Mouse (Mus musculus) right cerebral cortex, postnatal 10 days (tissue): ENCODE results near the gene Hoxa9.

Experiments used
- DNase-seq, 2 experiments: peaks; one replicate each; pipeline ENCODE4 v3.0.0; 2021; ENCODE audit warnings: low spot score in 2 of 2

The Hoxa9 gene

DNA sequence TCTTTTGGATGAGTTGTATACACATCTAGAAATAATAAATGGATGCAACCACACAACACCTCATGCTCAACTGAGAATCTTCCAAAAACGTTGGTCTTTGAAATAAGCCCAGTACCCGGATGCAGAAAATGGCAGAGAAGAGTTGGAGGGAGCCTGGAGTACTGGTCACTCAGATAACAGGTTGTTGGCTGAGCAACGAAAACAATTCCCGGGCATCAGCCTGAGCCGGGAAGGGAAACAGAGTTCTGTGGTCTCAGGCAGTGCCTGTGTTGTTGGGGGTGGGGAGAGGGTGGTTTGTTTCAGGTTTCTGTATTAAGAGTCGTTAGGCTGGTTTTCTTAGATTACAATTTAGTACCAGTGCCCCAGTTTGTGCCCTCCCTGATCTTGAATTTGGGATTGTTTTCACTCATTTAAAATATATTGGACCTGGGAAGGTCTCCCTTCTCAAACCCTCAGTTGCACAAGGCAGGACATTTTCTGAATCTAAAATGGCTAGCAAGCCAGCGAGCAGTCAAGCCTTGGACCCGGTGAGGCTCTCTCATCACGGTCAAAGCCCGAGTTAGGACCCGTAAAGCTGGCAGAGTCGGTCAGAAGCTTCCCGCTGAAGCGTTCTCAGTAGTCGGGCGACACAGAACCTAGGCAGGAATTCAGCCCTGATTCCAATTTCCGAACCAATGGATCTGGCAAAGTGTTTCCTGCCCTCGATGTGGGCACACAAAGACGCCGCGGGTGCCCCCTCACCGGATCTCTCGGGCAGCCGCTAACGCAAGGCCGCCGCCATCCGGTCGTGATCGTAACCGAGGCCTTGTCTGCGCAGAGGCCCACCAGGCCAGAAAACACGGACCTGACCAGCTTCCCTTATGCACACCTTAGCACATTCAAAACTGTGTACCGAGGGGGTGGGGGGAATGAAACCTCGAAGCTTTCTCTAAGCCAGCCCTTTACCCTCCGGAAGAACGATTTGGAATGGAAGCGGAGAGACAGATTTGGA, 2.1 kb downstream of the Hoxa9 start:
- no peak for DNase-seq

DNA sequence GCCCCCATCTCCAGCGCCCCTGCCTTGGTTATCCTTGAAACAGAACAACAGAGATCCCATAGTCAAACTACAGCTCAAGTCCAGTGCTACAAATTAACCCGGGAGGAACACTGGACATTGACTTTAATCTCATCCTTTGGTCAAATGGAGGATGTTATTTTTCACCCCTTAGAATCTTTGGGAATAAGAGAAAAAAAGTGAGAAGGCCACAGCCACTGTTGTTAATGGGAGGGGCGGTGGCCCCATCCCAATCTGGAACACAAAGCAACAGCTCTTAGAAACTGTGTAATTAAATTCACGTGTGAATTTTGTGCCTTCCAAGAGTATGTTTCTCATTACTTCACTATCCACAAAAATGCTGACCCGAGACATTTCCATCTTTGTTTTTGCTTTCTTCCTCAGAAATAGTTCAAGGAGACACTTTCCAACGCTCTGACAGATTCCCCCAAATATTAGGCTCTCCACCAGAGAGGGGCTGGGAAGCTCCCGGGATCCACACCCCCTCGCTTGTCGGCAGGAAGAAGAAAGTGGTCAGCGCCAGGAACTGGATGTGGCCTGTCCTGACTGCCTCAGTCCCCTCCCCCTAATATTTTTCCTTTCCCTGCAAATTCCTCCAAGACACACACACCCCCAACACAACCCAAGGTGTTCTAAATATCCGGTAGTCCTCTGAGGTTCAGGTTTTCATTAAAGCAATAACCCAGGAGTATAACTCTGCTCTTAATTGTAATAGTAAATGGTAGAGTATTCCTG, 3.2 kb downstream of the Hoxa9 start:
- no peak for DNase-seq

DNA sequence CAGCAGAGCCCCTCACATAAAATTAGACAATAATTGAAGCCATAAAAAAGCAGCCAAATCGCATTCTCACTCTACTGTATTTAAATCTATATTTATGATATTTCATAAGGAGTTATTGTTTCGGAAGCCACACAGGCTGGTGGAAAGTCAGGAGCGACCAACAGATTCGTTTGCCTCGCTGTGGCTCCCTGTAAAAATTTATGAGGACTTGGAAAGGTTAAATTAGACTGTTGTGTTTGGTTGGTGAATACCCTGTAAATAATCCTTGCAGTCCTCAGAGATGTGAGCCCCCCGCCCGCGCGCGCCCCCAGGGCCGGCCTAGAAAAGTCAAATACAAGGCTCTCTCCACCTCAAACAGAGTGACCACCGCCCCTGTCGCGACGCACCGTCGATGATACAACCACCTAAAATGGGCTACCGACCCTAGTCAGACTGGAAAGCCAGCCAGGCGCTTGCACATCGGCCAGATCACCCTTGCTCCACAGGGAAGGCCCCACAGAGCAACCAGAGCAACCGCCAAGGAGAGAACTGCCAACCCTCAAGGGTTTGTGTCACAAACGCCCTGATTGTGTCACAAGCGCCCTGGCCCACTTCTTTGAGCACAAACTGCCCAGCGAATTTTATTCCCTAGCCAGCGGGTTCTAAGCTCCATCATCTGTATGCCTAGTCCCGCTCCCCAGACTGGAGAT, 4.2 kb downstream of the Hoxa9 start:
- no peak for DNase-seq

DNA sequence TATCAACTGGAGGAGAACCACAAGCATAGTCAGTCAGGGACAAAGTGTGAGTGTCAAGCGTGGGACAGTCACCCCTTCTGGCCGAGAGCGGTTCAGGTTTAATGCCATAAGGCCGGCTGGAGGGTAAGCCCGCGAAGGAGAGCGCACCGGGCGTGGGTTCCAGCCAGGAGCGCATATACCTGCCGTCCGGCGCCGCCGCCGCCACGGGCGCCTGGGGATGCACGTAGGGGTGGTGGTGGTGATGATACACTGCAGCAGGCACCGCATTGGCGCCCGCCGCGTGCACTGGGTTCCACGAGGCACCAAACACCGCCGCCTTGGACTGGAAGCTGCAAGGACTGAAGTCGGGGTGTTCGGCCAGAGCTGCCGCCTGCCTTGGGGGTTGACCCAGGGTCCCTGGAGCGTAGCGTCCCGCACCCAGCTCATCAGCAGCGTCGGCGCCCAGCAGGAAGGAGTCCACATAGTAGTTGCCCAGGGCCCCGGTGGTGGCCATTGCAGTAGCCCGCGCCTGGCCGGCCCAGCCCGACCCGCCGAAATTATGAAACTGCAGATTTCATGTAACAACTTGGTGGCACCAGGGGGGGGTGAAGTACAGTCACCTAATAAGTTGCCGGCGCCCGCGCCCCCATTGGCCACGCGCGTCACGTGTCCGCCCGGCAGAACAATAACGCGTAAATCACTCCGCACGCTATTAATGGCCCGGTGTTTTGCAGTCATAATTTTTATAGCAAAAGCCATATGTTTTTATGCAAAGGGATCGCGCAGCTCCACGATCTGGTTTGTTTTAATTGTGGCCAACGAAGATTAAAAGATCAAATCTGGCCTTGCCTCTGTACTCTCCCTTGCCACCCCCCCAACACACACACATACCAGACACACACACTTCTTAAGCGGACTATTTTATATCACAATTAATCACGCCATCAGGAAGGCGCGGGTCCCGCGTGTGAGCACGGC, 5.0 kb downstream of the Hoxa9 start:
- no peak for DNase-seq

DNA sequence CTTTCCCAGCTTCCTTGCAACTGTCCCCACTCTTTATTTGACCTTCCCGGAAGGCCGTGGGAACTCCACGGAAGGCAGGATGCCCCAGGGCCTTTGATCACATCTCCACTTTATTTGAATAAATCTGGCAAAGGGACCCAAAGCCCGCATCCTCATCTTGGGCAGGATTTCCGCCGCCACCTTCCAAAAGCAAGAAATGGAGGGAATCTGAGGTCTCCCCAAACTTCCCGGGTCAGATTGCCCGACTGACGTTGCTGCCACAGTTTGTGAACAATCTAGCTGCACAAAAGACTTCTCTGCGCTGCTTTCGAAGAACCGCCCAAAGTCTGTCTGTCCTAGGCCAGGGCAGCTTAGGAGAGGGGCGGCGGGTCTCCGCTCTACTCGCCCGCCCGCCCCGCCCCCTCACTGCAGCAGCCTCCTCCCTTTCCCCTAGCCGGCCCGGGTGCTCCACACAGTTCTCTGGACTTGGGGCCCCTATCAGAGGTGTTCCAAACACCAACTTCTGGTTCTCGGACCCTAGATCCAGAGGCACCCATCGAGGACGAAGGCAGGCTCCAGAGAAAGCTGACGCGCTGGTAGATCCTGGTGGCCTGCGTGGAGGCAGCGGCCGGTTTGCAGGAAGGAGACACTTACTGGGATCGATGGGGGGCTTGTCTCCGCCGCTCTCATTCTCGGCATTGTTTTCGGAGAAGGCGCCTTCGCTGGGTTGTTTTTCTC, 5.8 kb downstream of the Hoxa9 start:
- no peak for DNase-seq

DNA sequence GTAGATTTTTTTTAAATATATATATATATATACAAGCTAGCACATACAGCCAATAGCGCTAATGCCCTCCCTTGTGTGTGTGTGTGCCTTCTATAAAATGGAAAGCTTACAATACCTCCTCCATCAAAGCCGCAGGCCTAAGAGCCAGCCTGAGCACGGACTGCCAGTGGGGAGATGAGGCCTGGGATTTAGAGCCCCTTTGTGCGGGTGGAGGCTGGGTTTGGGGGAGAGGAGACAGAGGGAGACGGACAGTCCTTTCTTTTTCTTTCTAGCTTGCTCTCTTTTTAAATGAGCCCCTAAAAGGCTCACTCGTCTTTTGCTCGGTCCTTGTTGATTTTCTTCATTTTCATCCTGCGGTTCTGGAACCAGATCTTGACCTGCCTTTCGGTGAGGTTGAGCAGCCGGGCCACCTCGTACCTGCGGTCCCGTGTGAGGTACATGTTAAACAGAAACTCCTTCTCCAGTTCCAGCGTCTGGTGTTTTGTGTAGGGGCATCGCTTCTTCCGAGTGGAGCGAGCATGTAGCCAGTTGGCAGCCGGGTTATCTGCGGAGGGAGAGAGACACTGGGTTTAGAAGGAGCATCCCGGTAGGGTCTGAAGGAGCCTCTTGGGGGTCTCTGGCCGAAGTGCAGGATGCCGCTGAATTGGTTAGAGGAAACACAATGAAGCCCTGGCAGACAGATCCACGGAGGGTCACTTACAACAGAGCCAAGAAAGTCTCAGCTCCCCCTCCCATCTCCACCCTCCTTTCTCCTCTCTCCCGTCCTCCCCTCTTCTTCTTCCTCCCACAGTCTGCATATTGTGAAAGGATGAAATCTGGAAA, 6.7 kb downstream of the Hoxa9 start:
- DNase-seq, result no peak

DNA sequence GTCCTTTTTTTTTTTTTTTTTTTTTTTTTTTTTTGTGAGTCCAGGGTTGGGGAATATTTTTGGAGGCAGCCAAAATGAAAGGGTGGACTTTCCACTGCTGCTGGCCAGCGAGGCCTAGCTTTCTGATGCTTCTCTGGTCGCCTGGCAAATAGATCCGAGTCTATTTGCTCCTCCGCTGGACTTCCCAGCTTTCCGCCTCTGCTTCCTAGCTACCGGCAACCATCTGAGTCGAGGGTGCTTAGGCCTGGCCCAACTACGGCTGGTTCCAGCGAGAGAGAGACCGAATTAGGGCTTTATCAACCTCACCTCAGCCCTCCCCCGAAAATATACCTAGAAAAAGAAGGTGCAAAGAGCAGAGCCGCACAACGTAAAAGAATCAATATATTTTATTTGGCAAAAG, 8.2 kb downstream of the Hoxa9 start:
- DNase-seq, result no peak

DNA sequence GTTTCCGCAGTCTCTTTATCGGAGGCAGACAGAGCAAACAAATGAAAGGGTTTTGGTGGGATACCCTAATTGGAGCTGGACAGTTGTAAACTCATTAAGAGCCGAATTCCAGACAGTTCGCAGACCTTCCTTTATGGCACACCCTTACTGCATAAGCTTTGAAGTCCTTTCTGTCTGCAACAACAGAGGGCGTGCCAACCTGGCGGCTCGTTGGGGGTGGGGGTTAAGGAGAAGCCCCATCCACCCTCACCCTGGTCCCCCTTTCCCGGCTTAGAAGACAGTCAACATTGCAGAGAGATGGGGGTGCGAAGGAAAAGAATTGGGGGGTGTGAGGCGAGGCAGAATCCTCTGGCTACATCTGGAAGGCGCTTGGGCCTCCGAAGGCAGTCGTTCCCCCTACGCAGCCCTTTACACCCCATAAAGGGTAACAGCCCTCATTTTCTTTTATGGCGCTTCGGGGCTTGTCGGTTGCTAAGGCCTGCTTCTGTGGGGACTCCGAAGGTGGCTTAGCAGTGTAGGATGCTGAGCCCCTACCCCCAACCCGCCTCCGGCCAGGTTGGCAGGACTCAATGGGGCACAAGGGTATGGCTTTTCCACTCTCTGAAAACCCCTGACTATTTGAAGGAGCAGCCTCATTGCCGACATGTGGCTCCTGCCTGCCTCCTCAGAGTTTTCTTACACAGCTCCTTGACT, 8.8 kb downstream of the Hoxa9 start:
- DNase-seq, result no peak

DNA sequence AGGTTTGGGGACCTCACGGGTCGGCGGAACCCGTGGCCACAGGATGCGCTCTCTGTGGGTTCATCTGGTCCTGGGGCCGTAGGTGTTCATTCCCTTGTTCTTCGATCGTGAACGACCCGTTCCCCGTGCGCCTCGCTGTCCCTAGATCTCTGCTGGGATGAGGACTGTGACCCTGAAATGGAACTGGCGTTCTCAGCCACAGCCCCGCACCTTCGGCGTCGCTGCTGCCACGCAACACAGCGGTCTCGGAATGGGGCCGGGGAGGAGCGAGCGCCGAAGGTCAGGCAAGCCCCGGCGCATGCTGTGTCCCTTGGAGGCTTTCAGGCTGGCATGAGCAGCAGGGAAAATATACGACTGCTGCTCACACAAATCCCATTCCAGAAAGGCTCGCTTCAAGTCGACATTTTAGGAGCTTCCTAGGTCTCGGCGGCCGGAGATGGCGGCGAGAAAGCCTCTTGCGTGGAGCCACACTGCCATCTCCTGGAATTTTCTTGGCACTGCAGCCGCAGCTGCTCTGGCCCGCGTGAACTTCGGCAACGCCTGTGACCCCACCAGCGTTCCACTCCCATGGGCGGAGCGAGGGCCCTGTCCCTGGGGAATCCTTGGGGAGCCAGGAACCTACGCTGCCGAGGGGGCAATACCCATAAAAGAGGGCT, 9.4 kb downstream of the Hoxa9 start, which contains the start of gene Hoxa7:
Gene Hoxa7, minus strand, starts transcription at position 518 of the 656 bp plus-strand sequence.
- DNase-seq, result peak; percentile 81 to 82

DNA sequence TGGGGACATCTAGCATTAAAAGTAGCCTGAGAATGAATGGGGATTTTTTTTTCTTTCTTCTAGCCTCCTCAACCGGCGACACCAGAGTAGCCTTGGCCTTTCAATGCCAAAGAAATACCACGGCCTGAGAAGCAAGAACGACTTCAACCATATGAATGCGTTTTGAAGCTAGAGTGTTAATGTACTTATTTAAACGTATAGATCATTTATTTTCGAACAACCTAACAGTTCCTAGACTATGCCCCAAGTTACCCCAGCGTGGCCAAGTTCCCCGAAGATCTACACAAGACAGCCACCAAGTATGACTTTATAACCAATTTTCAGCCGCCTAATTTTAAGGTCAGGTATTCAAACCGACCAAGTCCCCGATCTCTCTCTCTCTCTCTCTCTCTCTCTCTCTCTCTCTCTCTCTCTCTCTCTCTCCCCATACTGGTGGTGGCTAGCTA, 10.0 kb downstream of the Hoxa9 start:
- no peak for DNase-seq

DNA sequence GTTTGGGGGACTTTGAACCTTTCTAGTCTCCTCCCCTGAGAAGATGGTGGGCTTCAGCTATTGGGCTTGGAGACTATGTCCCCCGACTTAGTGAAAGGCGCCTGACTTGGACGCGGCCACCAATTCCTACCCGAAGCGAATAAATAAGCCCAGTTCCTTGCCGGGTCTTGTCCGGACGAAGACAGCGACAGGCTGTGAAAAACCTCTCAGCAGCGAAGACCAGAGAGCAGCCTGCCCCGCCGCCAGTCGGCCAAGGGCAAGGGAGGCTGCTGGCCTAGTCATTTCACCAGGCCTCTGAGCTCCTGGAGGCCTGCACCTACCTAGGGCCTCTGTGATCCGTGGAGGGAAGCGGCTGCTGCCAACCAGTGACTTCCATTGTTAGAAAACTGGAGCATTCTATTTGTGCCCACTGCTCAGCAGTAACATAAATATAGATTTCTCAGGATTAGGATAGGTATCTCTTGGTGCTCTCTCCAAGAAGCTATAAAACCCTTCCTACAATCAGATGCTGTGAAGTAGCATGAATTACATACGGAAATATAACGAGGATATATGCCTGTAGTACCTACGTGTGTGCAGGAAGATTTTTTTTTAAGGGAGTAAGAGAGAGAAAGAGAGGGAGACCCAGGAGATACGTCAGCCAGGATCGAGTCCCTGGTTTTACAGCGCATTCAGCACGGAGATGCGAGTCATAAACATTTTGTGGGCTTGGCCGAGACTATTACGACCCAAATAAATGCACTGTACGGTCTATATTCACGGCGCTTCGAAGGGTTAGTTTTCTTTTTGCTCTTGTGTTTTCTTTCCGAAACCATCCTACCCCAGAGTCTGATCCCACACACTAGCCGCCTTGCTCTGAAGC, 10.7 kb downstream of the Hoxa9 start:
- no peak for DNase-seq

DNA sequence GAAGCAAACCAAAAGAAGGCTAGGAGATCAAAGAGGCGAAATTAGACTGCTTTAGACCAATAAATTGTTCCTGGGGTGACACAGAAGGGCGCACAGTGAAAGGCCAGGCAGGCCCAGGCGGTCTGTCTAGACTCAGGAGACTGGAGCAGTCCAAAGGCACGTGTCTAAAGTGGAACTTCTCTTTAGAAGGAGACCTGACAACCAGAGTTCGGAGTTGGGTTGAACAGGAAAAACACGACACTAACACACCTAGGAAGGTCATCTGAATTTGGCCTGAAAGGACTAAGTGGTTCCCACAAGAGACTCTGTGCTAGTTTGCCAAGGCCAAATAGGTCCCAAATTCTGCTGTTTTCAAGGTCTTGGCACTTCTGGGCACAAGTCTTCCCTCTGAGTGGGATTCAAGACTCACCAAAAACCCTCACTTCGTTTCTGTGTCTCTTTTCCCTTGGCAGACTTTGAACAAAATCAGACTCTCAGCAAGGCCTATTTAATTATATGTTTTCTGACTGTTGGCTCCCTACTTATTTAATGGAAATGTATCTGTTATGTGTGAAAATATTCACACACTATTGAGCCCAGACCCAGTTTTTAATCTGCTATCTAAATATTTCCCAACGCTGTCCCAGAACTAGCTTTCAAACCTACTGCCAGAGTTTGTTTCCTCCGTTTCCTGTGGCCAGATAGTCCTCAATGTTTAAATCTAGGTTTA, 11.5 kb downstream of the Hoxa9 start:
- no peak for DNase-seq

DNA sequence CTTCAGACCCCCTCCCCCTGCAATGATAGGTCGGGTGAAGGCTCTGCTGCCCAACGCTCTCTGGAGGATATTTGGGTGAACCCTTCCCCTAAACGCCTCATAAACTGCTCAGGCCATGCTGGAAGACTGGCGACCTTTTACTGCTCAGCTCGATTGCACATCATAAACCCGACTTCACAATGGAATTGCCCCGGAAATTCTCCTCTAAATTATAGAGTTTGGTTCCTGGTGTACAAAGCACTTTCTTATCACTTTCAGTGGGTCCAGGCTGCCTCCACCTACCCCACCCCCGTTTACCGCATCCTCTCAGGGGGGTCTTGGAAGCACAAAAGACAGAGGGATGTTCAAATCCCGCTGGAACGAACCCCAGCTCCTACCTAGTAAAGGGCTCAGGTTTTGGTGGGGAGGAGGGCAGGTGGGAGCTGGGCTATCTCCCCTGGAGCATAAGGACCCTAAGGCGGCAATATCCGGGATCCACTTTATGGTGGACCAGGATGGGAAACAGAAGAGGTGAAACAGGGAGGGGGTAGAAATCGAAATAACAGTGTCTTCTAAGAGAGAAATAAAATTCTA, 12.2 kb downstream of the Hoxa9 start:
- no peak for DNase-seq

DNA sequence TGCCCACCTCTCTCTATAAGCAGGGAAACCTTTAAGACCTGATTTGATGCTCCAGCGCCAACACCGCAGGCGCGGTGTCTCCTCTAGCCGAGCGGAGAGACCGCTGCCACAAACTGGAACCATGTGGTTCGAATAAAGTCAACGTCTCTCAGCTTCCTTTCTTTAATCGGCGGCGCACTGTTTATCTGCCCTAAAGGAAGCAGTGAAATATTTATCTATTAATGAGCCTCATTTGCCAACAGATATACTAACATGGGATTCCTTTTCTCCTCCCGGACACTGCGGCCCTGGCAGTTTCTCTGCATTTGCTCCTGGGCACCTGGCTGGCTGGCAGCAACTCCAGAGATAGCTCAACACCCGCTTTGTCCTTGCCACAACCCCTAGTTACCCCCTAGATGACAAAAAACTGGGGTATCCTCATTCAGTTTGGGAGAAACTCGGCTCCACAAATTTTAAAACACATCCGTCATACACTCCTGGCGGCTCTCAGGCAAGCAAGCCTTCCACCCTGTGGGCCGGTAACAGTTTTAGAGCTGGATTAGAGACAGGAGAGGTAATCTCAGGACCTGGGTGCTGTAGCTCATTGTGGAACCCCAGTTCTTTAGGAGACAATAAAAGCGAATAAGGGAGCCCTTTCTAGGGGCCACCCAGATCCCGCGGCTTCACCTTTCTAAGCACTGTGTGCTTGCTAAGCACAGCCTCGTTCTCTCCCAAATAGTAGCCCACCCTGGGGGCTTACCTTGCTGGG, 12.8 kb downstream of the Hoxa9 start:
- DNase-seq, result no peak

DNA sequence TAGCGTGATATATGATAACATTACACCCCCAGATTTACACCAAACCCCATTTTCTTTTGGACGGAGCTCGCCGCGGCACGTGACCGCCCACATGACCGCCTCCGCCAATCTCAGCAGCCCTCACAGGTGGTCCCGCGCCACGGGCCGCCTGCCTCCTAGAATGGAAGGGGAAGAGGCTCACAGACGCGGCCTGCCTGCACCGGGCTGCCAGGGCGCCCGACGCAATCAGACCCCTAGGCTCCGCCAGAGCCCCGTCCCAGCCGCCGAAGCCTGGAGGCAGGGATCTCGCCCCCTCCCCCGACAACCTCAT, 13.5 kb downstream of the Hoxa9 start:
- DNase-seq, result no peak
